Mouse (Mus musculus) liver, embryonic 13.5 days (tissue): ENCODE measurements around the gene Ttc38. TPM values are rescaled to one million over a fixed set of nuclear protein-coding genes. Genes with fewer than 3 reads are reported as not detected.
"Not testable (repeated sequence)": the region's sequence is repeated elsewhere in the genome, so short reads cannot be mapped to it uniquely, and the experiment has no call there.

Source experiments
- ATAC-seq: fragments of 200-750 bp; cut with Nextera tagmentation; 2 replicates; pipeline ENCODE4 v1.8.0; 2017; ENCODE audit warnings: low read depth, mild to moderate bottlenecking, moderate number of reproducible peaks, moderate library complexity
- DNase-seq: peaks from one replicate; pipeline ENCODE4 v3.0.0; 2022
- H3K27ac ChIP-seq: fragments of 300-500 bp; sonication (generic); 2 replicates; pipeline ENCODE4 v1.5.1; 2015; ENCODE audit warnings: moderate library complexity, mild to moderate bottlenecking, inconsistent platforms
- H3K27me3 ChIP-seq: fragments of 300-500 bp; sonication (generic); 2 replicates; pipeline ENCODE4 v1.6.1; 2015; ENCODE audit warnings: mild to moderate bottlenecking, inconsistent platforms
- H3K36me3 ChIP-seq: fragments of 300-500 bp; sonication (generic); 2 replicates; pipeline ENCODE4 v1.6.1; 2015; ENCODE audit warnings: mild to moderate bottlenecking, inconsistent platforms
- H3K4me1 ChIP-seq: fragments of 300-500 bp; sonication (generic); replicated peaks from 2 replicates; pipeline ENCODE4 v1.6.1; 2015; ENCODE audit warnings: inconsistent platforms
- H3K4me2 ChIP-seq: fragments of 300-500 bp; sonication (generic); 2 replicates; pipeline ENCODE4 v1.6.1; 2015; ENCODE audit warnings: inconsistent platforms, mild to moderate bottlenecking, moderate library complexity
- H3K4me3 ChIP-seq: fragments of 300-500 bp; sonication (generic); replicated peaks from 2 replicates; pipeline ENCODE4 v1.5.1; 2015; ENCODE audit warnings: mild to moderate bottlenecking, inconsistent platforms
- H3K9ac ChIP-seq: fragments of 300-500 bp; sonication (generic); 2 replicates; pipeline ENCODE4 v1.6.1; 2015; ENCODE audit warnings: mild to moderate bottlenecking, inconsistent platforms
- H3K9me3 ChIP-seq: fragments of 300-500 bp; sonication (generic); replicated peaks from 2 replicates; pipeline ENCODE4 v1.6.1; 2016; ENCODE audit warnings: inconsistent platforms
- WGBS: fragments of 180-500 bp; shearing (Covaris S2); methylation state at CpG from one replicate; pipeline ENCODE4 v1.1.7; 2015; ENCODE audit not compliant: insufficient replicate concordance; 5-methylcytosine and 5-hydroxymethylcytosine counted together
- polyA plus RNA-seq: library from polyadenylated mRNA; unstranded; fragments of >200 nt; fragmentation: Nextera tagmentation; extraction: Ambion mirVana; gene quantifications from 2 replicates; pipeline ENCODE4 v1.2.1, GENCODE M21; 2015

Gene Ttc38
- polyA plus RNA-seq, 1 experiment from 2014 or later, result 6.4 TPM

DNA sequence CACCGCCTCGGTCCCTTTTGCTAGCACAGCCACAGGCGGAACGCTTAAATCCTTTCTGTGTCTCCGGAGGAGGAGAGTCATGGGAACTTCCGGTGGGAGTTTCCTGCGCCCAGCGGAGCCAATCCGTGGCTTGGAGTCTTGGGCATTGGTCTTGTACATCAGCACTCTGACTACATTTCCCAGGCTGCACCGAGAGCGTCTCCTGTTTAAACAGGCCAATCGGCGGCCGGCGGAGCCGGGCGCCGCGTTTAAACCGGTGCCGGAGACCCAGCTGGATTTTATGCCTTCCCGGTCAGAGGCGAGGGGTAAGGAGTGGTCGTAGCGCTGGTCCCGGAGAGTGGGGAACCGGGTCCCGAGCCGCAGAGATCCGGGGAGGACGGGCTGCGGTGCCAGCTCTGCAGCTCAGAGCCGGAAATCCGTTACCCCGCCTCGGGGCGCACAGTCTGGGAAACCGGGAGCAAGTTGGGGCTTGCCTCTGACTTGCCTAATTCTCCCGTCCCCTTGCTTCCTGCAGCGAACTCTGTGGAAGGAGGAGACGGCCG lies 27.5 kb downstream of the Ttc38 start, which contains the start of gene Gtse1:
Gene Gtse1, plus strand, starts transcription at position 256 of the 542 bp plus-strand sequence.
- no peaks in the 10 kb centered on the region for H3K9me3 ChIP-seq
- peaks cover 27% of the 10 kb centered on the region for H3K4me1 ChIP-seq
- H3K4me3 ChIP-seq, result peak within 1 kb of the TSS; percentile 94
- H3K27me3 ChIP-seq, result no peaks in the 10 kb centered on the region
- peak within 1 kb of the TSS; percentile 88 for H3K9ac ChIP-seq
- under 1% methylated on average over 42 of the region's 42 CpGs for WGBS
- peak; percentile 98 for ATAC-seq
- peaks cover 36% of the 10 kb centered on the region for H3K36me3 ChIP-seq
- DNase-seq, result peak; percentile 89
- H3K27ac ChIP-seq, result peak within 1 kb of the TSS; percentile 80
- peak within 1 kb of the TSS; percentile 77 for H3K4me2 ChIP-seq

DNA sequence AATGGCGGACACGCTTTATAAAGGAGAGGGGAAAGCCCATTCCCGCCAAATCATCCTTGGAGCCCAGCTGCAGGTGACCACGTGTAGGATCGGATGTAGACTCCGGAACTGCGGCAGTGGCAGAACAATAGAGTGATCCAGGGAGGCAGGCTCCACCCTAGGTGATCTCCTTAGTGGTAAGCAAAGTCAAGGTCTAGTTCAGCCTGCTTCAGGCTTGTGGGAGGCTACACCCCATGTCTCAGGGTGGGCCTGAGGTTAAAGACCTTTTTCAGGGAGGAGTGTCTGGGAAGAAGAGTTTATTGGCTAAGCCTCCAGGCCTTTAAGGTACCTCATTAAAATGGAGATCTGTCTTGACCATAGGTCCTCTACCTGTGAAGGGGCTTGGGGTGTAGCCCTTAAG lies 33.8 kb downstream of the Ttc38 start:
- H3K4me1 ChIP-seq, H3K9ac ChIP-seq, H3K27me3 ChIP-seq, DNase-seq, H3K9me3 ChIP-seq, ATAC-seq, H3K4me2 ChIP-seq, H3K4me3 ChIP-seq, H3K27ac ChIP-seq: not testable (repeated sequence)
- peaks cover 100% of the 10 kb centered on the region for H3K36me3 ChIP-seq
- 92% methylated on average over 7 of the region's 7 CpGs for WGBS

DNA sequence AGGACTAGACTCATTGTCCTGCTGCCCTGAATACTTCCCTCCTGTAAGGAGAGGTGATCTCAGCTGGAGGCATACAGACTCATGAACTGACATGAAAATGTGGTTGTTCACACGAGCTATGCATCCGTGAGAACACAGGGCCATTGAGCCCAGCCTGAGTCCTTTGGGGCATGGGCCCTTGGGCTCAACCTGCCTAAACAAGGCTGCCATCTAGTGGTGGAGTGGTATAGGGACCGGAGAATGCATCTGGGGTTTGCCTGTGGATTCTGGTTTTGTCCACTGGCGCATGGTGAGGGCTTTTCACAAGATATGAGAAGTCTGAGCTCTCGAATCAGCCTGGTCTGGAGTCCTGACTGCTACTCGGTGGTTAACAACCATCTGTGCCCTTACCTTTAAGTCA lies 35.6 kb downstream of the Ttc38 start:
- 47% methylated on average over 6 of the region's 6 CpGs for WGBS
- H3K4me2 ChIP-seq, result no peak overlapping the region
- no peak overlapping the region for H3K9ac ChIP-seq
- peaks cover 100% of the 10 kb centered on the region for H3K36me3 ChIP-seq
- H3K27ac ChIP-seq, result no peak overlapping the region
- H3K4me1 ChIP-seq, result no peaks in the 10 kb centered on the region
- DNase-seq, result peak; percentile 46
- no peaks in the 10 kb centered on the region for H3K27me3 ChIP-seq
- no peaks in the 10 kb centered on the region for H3K9me3 ChIP-seq
- H3K4me3 ChIP-seq, result no peak overlapping the region
- peak; percentile 53; the same call in 1 of the 2 replicates for ATAC-seq

- Histone ChIP-seq H3K4me3 (no peak overlapping the region), H3K27me3 (no peaks in the 10 kb centered on the region), H3K4me1 (peaks cover 21% of the 10 kb centered on the region), H3K36me3 (peaks cover 54% of the 10 kb centered on the region), H3K9me3 (no peaks in the 10 kb centered on the region), H3K9ac (no peak overlapping the region), H3K4me2 (no peak overlapping the region), H3K27ac (no peak overlapping the region)
- DNase-seq (no peak), ATAC-seq (no peak)
- WGBS, result 88% methylated on average over 7 of the region's 7 CpGs
Measured at GRCm38 (mm10) chr15:85877336-85877735, 45.2 kb downstream of the Ttc38 start.

DNA sequence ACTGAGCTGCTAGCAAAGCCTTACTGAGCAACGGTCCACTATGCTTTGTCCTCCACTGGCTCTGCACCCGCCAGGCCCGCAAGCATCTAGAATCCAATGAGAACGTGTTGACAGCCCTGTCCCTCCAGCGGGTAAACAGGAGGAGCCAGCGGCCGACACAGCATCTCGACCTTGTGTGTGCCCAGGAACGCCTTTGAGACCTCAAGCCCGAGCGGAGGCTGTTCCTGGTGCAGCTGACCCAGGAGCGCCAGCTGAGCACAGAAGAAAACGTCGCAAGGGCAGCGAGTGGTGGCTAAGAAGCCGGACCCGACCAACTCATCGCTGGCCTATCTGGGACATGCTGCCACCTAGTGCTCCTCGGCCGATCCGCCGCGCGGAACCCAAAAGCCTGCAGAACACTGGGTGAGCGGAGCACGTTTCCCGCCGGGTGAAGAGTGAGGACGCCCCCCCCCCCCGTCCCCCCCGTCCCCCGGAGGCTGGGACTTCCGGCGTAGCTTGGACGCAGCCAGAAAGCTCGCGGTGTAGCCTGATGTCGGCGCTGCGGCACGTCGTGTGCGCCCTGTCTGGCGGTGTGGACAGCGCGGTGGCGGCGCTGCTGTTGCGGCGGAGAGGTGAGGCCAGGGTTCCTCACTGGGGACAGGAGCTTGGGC lies 46.9 kb downstream of the Ttc38 start, which contains the start of gene Trmu:
Gene Trmu, plus strand, starts transcription at position 465 of the 650 bp plus-strand sequence.
- ATAC-seq, result peak; percentile 94
- WGBS, result 1% methylated on average over 50 of the region's 50 CpGs
- H3K36me3 ChIP-seq, result peaks cover 54% of the 10 kb centered on the region

DNA sequence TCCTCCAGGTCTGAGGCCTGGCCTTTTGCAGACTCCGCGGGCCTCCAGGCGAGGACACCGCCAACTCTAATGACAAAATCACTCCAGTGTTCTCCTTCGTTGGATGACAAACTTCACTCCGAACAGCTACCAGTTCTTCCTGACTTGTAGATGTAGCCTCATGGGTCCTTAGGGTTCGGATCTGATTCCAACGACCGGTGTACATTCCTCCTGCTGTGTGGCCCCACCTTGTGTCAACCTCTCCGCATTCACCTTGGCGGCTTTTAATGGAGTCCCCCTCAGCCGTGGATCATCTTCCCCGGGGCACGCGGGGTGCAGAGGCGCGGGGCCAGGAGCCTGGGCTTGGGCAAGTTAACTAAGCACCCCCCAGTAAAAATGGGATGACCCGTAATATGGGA lies 47.4 kb downstream of the Ttc38 start:
- Histone ChIP-seq H3K9ac (peak overlapping the region; percentile 81), H3K4me3 (peak overlapping the region; percentile 73), H3K27me3 (no peaks in the 10 kb centered on the region), H3K4me2 (peak overlapping the region; percentile 72), H3K36me3 (peaks cover 54% of the 10 kb centered on the region), H3K9me3 (no peaks in the 10 kb centered on the region), H3K4me1 (peaks cover 21% of the 10 kb centered on the region), H3K27ac (peak overlapping the region; percentile 62)
- no peak for DNase-seq
- under 1% methylated on average over 18 of the region's 18 CpGs for WGBS
- peak; percentile 24 for ATAC-seq

More for the DNA sequence above, 46.9 kb downstream of the Ttc38 start, which contains the start of gene Trmu:
- peak within 1 kb of the TSS; percentile 81 for H3K9ac ChIP-seq
- H3K27ac ChIP-seq, result peak within 1 kb of the TSS; percentile 63
- no peaks in the 10 kb centered on the region for H3K9me3 ChIP-seq
- no peaks in the 10 kb centered on the region for H3K27me3 ChIP-seq
- DNase-seq, result peak; percentile 82
- peak within 1 kb of the TSS; percentile 73 for H3K4me3 ChIP-seq
- peak within 1 kb of the TSS; percentile 72 for H3K4me2 ChIP-seq
- H3K4me1 ChIP-seq, result peaks cover 21% of the 10 kb centered on the region

DNA sequence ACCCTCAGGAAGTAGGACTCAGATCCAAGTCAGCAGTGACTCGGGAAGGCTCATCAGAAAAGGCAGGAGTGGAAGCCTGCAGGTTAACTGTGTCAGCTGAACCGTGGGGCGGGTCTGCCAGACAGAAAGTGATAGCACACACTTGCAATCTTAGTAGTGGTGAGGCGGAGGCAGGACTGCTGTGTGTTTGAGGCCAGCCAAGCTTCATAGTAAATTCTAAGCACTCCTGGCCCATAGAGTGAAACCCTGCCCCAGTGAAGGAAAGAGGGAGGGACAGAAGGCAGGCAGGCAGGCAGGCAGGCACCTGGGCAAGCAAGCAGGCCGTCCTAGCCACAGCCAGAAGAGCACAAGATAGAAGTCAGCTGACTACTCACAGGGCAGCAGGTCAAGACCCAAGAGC lies 53.5 kb downstream of the Ttc38 start:
- H3K27me3 ChIP-seq, result no peaks in the 10 kb centered on the region
- H3K9ac ChIP-seq, result no peak overlapping the region
- no peak overlapping the region for H3K27ac ChIP-seq
- WGBS, result 71% methylated on average over 5 of the region's 5 CpGs
- no peaks in the 10 kb centered on the region for H3K9me3 ChIP-seq
- H3K36me3 ChIP-seq, result peaks cover 62% of the 10 kb centered on the region
- no peak for DNase-seq
- H3K4me2 ChIP-seq, result no peak overlapping the region
- no peak overlapping the region for H3K4me3 ChIP-seq
- H3K4me1 ChIP-seq, result peaks cover 6% of the 10 kb centered on the region
- ATAC-seq, result no peak

- no peak for ATAC-seq
- peaks cover 79% of the 10 kb centered on the region for H3K36me3 ChIP-seq
- 24% methylated on average over 4 of the region's 4 CpGs for WGBS
Measured at GRCm38 (mm10) chr15:85889235-85889634, 57.1 kb downstream of the Ttc38 start.

DNA sequence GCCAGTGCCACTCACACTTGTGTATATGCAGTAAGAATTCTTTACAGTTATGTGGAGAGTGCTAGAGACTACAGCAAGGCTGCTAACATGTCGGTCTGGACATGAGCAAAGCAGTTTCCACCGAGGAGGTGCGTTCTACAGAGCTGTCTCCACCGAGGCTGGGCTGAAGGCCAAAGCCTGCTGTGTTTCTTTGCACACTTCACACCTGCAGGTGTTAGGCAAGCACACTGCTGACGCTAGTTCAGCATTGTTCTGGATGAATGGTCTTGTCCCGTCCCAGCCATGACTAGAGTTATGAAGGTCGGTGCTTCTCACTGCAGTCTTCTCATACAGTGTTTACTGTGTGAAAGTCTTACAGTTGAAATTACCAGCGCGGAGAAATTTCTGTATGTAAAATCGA lies 59.9 kb downstream of the Ttc38 start:
- Histone ChIP-seq H3K27me3 (no peaks in the 10 kb centered on the region), H3K4me1 (0 out of 2 replicates have a peak, but pooled peaks cover 2% of the 10 kb centered on the region), H3K4me3 (no peak overlapping the region), H3K9ac (no peak overlapping the region), H3K27ac (no peak overlapping the region), H3K9me3 (no peaks in the 10 kb centered on the region), H3K36me3 (peaks cover 79% of the 10 kb centered on the region), H3K4me2 (no peak overlapping the region)
- WGBS, result 79% methylated on average over 10 of the region's 10 CpGs
- DNase-seq, result no peak
- ATAC-seq, result no peak

More at GRCm38 (mm10) chr15:85889235-85889634, 57.1 kb downstream of the Ttc38 start:
- DNase-seq, result no peak
- Histone ChIP-seq H3K4me3 (no peak overlapping the region), H3K4me2 (no peak overlapping the region), H3K4me1 (0 out of 2 replicates have a peak, but pooled peaks cover 2% of the 10 kb centered on the region), H3K27ac (no peak overlapping the region), H3K9ac (no peak overlapping the region), H3K27me3 (no peaks in the 10 kb centered on the region), H3K9me3 (no peaks in the 10 kb centered on the region)

DNA sequence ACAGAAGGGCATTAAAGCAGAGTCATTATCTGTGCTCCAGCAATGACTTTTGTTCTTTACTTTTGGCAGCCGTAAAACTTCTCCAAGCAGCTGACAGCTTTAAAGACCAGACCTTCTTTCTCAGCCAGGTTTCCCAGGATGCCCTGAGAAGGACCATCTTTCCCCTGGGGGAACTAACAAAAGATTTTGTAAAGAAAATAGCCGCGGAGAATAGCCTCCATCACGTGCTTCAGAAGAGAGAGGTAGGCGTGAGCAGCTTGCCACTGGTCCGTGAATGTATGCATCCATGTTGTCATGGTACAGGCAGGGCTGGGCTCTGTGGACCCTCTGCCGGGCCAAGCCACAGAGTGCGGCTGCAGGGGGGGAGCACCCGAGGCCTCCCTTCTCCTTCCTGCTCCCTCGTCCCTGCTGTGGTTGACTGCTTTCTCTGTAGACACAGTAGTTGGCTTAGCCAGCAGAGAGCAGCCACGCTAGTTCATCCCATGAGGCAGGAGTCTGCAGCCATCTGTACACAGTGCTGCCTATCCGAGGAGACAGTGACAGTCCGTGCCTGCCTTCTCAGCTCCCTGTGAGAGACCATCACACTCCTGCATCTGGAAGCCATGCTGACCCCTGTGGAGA lies 60.5 kb downstream of the Ttc38 start:
- WGBS, result 78% methylated on average over 13 of the region's 13 CpGs
- DNase-seq (no peak), ATAC-seq (no peak)
- H3K4me2 ChIP-seq, result no peak overlapping the region
- 0 out of 2 replicates have a peak, but pooled peaks cover 2% of the 10 kb centered on the region for H3K4me1 ChIP-seq
- H3K9me3 ChIP-seq, result no peaks in the 10 kb centered on the region
- H3K36me3 ChIP-seq, result peaks cover 85% of the 10 kb centered on the region
- H3K4me3 ChIP-seq, result no peak overlapping the region
- H3K27ac ChIP-seq, result no peak overlapping the region
- H3K9ac ChIP-seq, result no peak overlapping the region
- no peaks in the 10 kb centered on the region for H3K27me3 ChIP-seq

DNA sequence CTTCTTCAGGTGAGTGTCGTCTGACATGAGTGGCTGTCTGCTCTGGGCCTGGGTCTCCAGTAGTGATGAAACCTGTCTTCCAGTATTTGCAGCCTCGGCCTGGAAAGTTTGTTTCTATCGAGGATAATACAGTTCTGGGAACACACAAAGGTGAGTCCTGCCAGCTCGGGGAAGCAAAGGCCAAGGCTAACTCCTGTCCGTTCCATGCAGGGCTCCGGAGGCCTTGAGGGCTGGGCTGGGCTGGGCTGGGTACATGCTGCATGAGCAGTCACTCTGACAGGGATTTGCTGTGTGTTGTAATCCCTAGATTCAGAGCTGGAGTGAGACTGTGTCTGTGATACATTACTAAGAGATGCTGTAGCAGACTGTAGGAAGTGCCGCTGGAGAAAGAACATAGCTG lies 61.8 kb downstream of the Ttc38 start:
- Histone ChIP-seq H3K4me1 (0 out of 2 replicates have a peak, but pooled peaks cover 2% of the 10 kb centered on the region), H3K4me2 (no peak overlapping the region), H3K4me3 (no peak overlapping the region), H3K9ac (no peak overlapping the region), H3K9me3 (no peaks in the 10 kb centered on the region), H3K27ac (no peak overlapping the region), H3K27me3 (no peaks in the 10 kb centered on the region), H3K36me3 (peaks cover 88% of the 10 kb centered on the region)
- DNase-seq (no peak), ATAC-seq (no peak)
- 72% methylated on average over 7 of the region's 7 CpGs for WGBS
